Mouse (Mus musculus) cerebellum, adult 18-20 months (tissue): ENCODE measurements at regions not wholly inside any gene's neighbourhood (a gene's known extent, or its start where the extent isn't known, plus 50 kb on each side); places are given as distances from the start of the nearest gene placed in this dataset.
A peak's percentile ranks its signal among the peaks of the same experiment; 100 is the strongest.

Experiments
- DNase-seq, 2 experiments: peaks; one replicate each; pipeline ENCODE4 v3.0.0; 2021

GRCm38 (mm10) chr15:65347277-65347676 lies 332.6 kb upstream of the Gm21961 start:
- DNase-seq, result no peak

- DNase-seq, result peak; percentile 2 to 5
Observed at GRCm38 (mm10) chr15:65342501-65342900, 327.8 kb upstream of the Gm21961 start.

- no peak for DNase-seq
Observed at GRCm38 (mm10) chr15:65334076-65334475, 319.4 kb upstream of the Gm21961 start.

- DNase-seq, result peak; percentile 29 to 34
Observed at GRCm38 (mm10) chr15:65308066-65308465, 293.4 kb upstream of the Gm21961 start.

- no peak for DNase-seq
Observed at GRCm38 (mm10) chr15:65258816-65259215, 244.1 kb upstream of the Gm21961 start.

- DNase-seq, result no peak
Observed at GRCm38 (mm10) chr15:65222504-65222903, 207.8 kb upstream of the Gm21961 start.

GRCm38 (mm10) chr15:65217908-65218307 lies 203.2 kb upstream of the Gm21961 start:
- no peak for DNase-seq

GRCm38 (mm10) chr15:65196307-65196706 lies 181.6 kb upstream of the Gm21961 start:
- DNase-seq, result no peak

- DNase-seq, result no peak
Observed at GRCm38 (mm10) chr15:65193654-65194053, 178.9 kb upstream of the Gm21961 start.
